Mouse (Mus musculus): Measurements from ENCODE around the gene Gm21974. TPM values are rescaled to one million over a fixed set of nuclear protein-coding genes. Genes with fewer than 3 reads are reported as not detected.

Gm21974 gene
- total and polyA plus RNA-seq, 2 experiments from 2014 or later, result not detected

DNA sequence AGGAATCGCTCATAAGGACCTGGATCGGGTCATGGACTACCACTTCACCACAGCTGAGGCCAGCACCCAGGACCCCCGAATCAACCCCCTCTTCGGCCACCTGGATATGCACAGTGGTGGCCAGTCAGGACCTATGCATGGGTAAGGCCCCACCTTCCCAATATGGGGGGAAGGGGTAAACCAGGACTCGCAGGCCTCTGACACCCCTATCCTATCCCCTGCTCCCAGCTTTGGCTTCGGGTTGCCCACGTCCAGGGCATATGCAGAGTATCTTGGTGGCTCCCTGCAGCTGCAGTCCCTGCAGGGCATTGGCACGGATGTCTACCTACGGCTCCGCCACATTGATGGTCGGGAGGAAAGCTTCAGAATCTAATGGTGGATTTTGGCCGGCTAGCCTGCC lies 12.7 kb upstream of the Gm21974 start:
- no peak for TF ChIP-seq CTCF (IDR thresholded peaks at IDR 0.05; ENCODE audit: low read depth)
- Histone ChIP-seq H3K4me3 (ENCODE audit: low read length) (no peak overlapping the region), H3K36me3 (ENCODE audit: insufficient read depth, low read length) (peaks cover 32% of the 10 kb centered on the region; the same call in 1 of the 2 replicates), H3K27me3 (ENCODE audit: insufficient read depth, low read length) (no peaks in the 10 kb centered on the region), H3K9ac (replicated peaks; ENCODE audit: low read length) (no peak overlapping the region), H3K4me1 (ENCODE audit: insufficient read depth, low read length) (0 out of 2 replicates have a peak, but pooled peaks cover 7% of the 10 kb centered on the region), H3K27ac (no peak overlapping the region), H3K4me2 (ENCODE audit: low read depth, low read length) (no peak overlapping the region), H3K9me3 (ENCODE audit: low read length) (no peaks in the 10 kb centered on the region)
- 96% methylated on average over 12 of the region's 12 CpGs for WGBS
- no peak for ATAC-seq
- no peak for DNase-seq (ENCODE audit: low spot score)

DNA sequence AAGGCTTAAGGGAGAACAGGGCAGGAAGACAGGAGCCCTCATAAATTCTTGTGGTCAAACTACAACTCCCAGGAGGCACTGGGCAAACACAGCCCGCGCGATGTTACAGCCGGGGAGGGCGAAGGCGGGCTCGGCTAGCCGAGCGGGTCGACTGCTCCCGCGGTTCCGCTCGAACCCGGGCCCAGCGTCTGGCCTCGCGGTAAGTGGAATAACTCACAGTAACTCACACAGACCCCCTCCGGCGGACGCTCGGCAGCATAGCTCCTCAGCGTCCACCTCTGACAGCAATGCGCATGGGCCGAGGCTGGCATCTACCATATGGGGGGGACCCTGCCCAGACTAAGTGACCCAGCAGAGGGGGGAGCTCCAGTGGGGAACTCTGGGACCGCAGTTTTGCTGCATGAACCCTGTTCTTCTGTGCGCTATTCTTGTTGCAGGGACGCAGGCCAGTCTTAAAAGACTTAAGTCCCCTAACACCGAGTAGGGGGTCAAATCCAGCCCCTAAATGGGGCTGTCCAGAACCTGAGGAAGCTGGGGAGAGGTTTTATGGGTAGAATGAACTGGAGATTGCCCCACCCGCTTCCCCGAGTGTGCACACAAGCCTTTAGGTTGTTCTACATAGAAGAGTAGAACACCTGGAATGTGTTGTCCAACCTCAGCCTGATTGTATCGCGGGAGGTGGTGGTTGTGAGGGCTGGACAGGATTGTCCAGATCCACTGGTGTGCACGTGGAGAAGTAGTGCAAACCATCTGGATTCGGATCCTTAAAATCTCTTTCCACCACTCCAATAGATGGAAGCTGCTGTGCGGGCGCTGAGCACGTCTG lies 8.9 kb upstream of the Gm21974 start, which contains the start of gene Bckdk:
TSS of gene Bckdk (plus strand) at position 112 of the 826 bp plus-strand sequence.
- H3K9ac ChIP-seq (replicated peaks; ENCODE audit: low read length), result peak within 1 kb of the TSS; percentile 79
- TF ChIP-seq CTCF (IDR thresholded peaks at IDR 0.05; ENCODE audit: low read depth), result peak; percentile 39
- peak within 1 kb of the TSS; percentile 70 for H3K4me3 ChIP-seq (ENCODE audit: low read length)
- H3K27ac ChIP-seq, result peak within 1 kb of the TSS; percentile 83
- WGBS, result 8% methylated on average over 38 of the region's 38 CpGs
- H3K36me3 ChIP-seq (ENCODE audit: insufficient read depth, low read length), result peaks cover 30% of the 10 kb centered on the region; the same call in 1 of the 2 replicates
- H3K9me3 ChIP-seq (ENCODE audit: low read length), result no peaks in the 10 kb centered on the region
- 0 out of 2 replicates have a peak, but pooled peaks cover 6% of the 10 kb centered on the region for H3K4me1 ChIP-seq (ENCODE audit: insufficient read depth, low read length)
- DNase-seq (ENCODE audit: low spot score) (peak; percentile 92), ATAC-seq (peak; percentile 95)
- H3K4me2 ChIP-seq (ENCODE audit: low read depth, low read length), result peak within 1 kb of the TSS; percentile 76
- H3K27me3 ChIP-seq (ENCODE audit: insufficient read depth, low read length), result no peaks in the 10 kb centered on the region

DNA sequence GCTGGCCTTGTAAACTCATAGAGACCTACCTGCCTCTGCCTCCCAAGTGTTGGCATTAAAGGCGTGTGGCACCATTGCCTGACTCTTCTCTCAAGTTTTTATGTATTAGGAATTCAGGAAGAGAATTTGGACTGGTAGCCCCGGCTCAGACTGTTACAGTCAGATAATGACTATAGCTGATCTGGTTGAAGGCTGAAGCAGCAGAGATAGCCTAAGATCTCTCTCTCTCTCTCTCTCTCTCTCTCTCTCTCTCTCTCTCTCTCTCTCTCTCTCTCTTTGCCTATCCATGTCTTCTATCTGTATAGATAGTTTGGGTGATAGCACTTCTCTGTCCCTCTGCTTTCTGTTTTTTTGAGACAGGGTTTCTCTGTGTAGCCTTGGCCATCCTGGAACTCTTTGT lies 6.5 kb upstream of the Gm21974 start:
- Histone ChIP-seq H3K9ac (replicated peaks; ENCODE audit: low read length) (no peak overlapping the region), H3K4me1 (ENCODE audit: insufficient read depth, low read length) (0 out of 2 replicates have a peak, but pooled peaks cover 6% of the 10 kb centered on the region), H3K27me3 (ENCODE audit: insufficient read depth, low read length) (no peaks in the 10 kb centered on the region), H3K4me3 (ENCODE audit: low read length) (no peak overlapping the region), H3K9me3 (ENCODE audit: low read length) (no peaks in the 10 kb centered on the region), H3K27ac (no peak overlapping the region), H3K4me2 (ENCODE audit: low read depth, low read length) (no peak overlapping the region), H3K36me3 (ENCODE audit: insufficient read depth, low read length) (peaks cover 11% of the 10 kb centered on the region; the same call in 1 of the 2 replicates)
- 71% methylated on average over 2 of the region's 2 CpGs for WGBS
- DNase-seq (ENCODE audit: low spot score), result no peak
- no peak for ATAC-seq
- no peak for TF ChIP-seq CTCF (IDR thresholded peaks at IDR 0.05; ENCODE audit: low read depth)

GRCm38 (mm10) chr7:127899997-127900396 lies 4.7 kb upstream of the Gm21974 start:
- Histone ChIP-seq H3K9ac (replicated peaks; ENCODE audit: low read length) (no peak overlapping the region), H3K4me2 (ENCODE audit: low read depth, low read length) (no peak overlapping the region), H3K9me3 (ENCODE audit: low read length) (no peaks in the 10 kb centered on the region), H3K4me3 (ENCODE audit: low read length) (no peak overlapping the region), H3K27ac (no peak overlapping the region), H3K27me3 (ENCODE audit: insufficient read depth, low read length) (no peaks in the 10 kb centered on the region), H3K4me1 (ENCODE audit: insufficient read depth, low read length) (0 out of 2 replicates have a peak, but pooled peaks cover 7% of the 10 kb centered on the region), H3K36me3 (ENCODE audit: insufficient read depth, low read length) (no peaks in the 10 kb centered on the region)
- DNase-seq (ENCODE audit: low spot score) (no peak), ATAC-seq (no peak)
- WGBS, result 54% methylated on average over 7 of the region's 7 CpGs
- TF ChIP-seq CTCF (IDR thresholded peaks at IDR 0.05; ENCODE audit: low read depth), result no peak

- WGBS, result 35% methylated on average over 10 of the region's 10 CpGs
Observed at GRCm38 (mm10) chr7:127898179-127898956, 3.1 kb upstream of the Gm21974 start.

DNA sequence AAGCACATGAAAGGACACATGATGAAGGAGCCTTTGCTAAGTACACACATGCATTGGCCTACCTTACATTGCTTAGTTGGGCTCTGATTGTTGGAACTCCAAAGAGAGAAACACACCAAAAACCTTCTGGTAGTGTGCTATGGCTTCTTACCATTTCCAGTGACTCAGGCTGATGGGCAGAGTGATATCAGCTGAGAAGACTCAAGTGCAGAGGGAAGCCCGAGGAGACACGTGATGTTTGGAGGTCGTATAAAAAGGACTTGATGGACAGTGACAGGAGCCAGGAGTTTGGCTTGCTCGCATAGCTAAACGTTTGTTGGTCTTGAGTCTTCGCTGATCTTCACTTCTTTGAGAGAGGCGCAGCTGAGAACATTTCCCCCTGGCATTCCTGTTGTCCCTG lies 2.3 kb upstream of the Gm21974 start:
- no peak overlapping the region for H3K9ac ChIP-seq (replicated peaks; ENCODE audit: low read length)
- H3K4me2 ChIP-seq (ENCODE audit: low read depth, low read length), result no peak overlapping the region
- 89% methylated on average over 7 of the region's 7 CpGs for WGBS
- peaks cover 10% of the 10 kb centered on the region; the same call in 1 of the 2 replicates for H3K4me1 ChIP-seq (ENCODE audit: insufficient read depth, low read length)
- no peak overlapping the region for H3K4me3 ChIP-seq (ENCODE audit: low read length)
- H3K27me3 ChIP-seq (ENCODE audit: insufficient read depth, low read length), result no peaks in the 10 kb centered on the region
- DNase-seq (ENCODE audit: low spot score) (no peak), ATAC-seq (no peak)
- no peak overlapping the region for H3K27ac ChIP-seq
- no peaks in the 10 kb centered on the region for H3K9me3 ChIP-seq (ENCODE audit: low read length)
- no peak for TF ChIP-seq CTCF (IDR thresholded peaks at IDR 0.05; ENCODE audit: low read depth)
- H3K36me3 ChIP-seq (ENCODE audit: insufficient read depth, low read length), result 0 out of 2 replicates have a peak, but pooled peaks cover 3% of the 10 kb centered on the region

More at GRCm38 (mm10) chr7:127898179-127898956, 3.1 kb upstream of the Gm21974 start:
- no peak for TF ChIP-seq CTCF (IDR thresholded peaks at IDR 0.05; ENCODE audit: low read depth)
- Histone ChIP-seq H3K4me3 (ENCODE audit: low read length) (no peak overlapping the region), H3K36me3 (ENCODE audit: insufficient read depth, low read length) (no peaks in the 10 kb centered on the region), H3K27me3 (ENCODE audit: insufficient read depth, low read length) (no peaks in the 10 kb centered on the region), H3K9me3 (ENCODE audit: low read length) (no peaks in the 10 kb centered on the region), H3K27ac (no peak overlapping the region), H3K4me2 (ENCODE audit: low read depth, low read length) (no peak overlapping the region), H3K4me1 (ENCODE audit: insufficient read depth, low read length) (peaks cover 10% of the 10 kb centered on the region; the same call in 1 of the 2 replicates), H3K9ac (replicated peaks; ENCODE audit: low read length) (no peak overlapping the region)
- ATAC-seq (no peak), DNase-seq (ENCODE audit: low spot score) (no peak)
